Mouse (Mus musculus) hindbrain, embryonic 15.5 days (tissue): ENCODE results near the gene Nav1. TPM values are rescaled to one million over a fixed set of nuclear protein-coding genes. Genes with fewer than 3 reads are reported as not detected.

Source experiments
- ATAC-seq: fragments of 200-750 bp; cut with Nextera tagmentation; 2 replicates; pipeline ENCODE4 v1.8.0; 2017; ENCODE audit warnings: low read depth, moderate number of reproducible peaks, moderate TSS enrichment; ENCODE audit not compliant: low FRiP score
- H3K27ac ChIP-seq: fragments of 300-500 bp; sonication (generic); replicated peaks from 2 replicates; pipeline ENCODE4 v1.5.1; 2015; ENCODE audit warnings: mild to moderate bottlenecking, inconsistent platforms
- H3K27me3 ChIP-seq: fragments of 300-500 bp; sonication (generic); 2 replicates; pipeline ENCODE4 v1.6.1; 2015; ENCODE audit warnings: control low read depth, inconsistent platforms
- H3K36me3 ChIP-seq: fragments of 300-500 bp; sonication (generic); 2 replicates; pipeline ENCODE4 v1.6.1; 2015; ENCODE audit warnings: control low read depth, inconsistent platforms
- H3K4me1 ChIP-seq: fragments of 300-500 bp; sonication (generic); replicated peaks from 2 replicates; pipeline ENCODE4 v1.6.1; 2015; ENCODE audit warnings: control low read depth, inconsistent platforms
- H3K4me2 ChIP-seq: fragments of 300-500 bp; sonication (generic); 2 replicates; pipeline ENCODE4 v1.6.1; 2015; ENCODE audit warnings: moderate library complexity, mild to moderate bottlenecking, inconsistent platforms
- H3K4me3 ChIP-seq: fragments of 300-500 bp; sonication (generic); 2 replicates; pipeline ENCODE4 v1.5.1; 2015; ENCODE audit warnings: mild to moderate bottlenecking, inconsistent platforms
- H3K9ac ChIP-seq: fragments of 300-500 bp; sonication (generic); 2 replicates; pipeline ENCODE4 v1.6.1; 2015; ENCODE audit warnings: inconsistent platforms
- H3K9me3 ChIP-seq: fragments of 300-500 bp; sonication (generic); 2 replicates; pipeline ENCODE4 v1.6.1; 2016; ENCODE audit warnings: control low read depth, inconsistent platforms
- WGBS: fragments of 180-500 bp; shearing (Covaris S2); methylation state at CpG from one replicate; pipeline ENCODE4 v1.1.7; 2015; 5-methylcytosine and 5-hydroxymethylcytosine counted together
- polyA plus RNA-seq: library from polyadenylated mRNA; unstranded; fragments of >200 nt; fragmentation: Nextera tagmentation; extraction: Ambion mirVana; gene quantifications from 2 replicates; pipeline ENCODE4 v1.2.1, GENCODE M21; 2015

The Nav1 gene
- polyA plus RNA-seq, 1 experiment from 2014 or later: 51.3 TPM

- ATAC-seq: no peak
- H3K9me3 ChIP-seq: no peaks in the 10 kb centered on the region
- no peaks in the 10 kb centered on the region for H3K27me3 ChIP-seq
- H3K27ac ChIP-seq: no peak overlapping the region
- no peaks in the 10 kb centered on the region for H3K36me3 ChIP-seq
- WGBS: 87% methylated on average over 4 of the region's 4 CpGs
- peaks cover 46% of the 10 kb centered on the region for H3K4me1 ChIP-seq
- H3K9ac ChIP-seq: no peak overlapping the region
- H3K4me2 ChIP-seq: no peak overlapping the region
- H3K4me3 ChIP-seq: no peak overlapping the region
Measured at GRCm38 (mm10) chr1:135633478-135633877, 26.4 kb upstream of the Nav1 start.

GRCm38 (mm10) chr1:135632199-135632598 is 25.1 kb upstream of the Nav1 start:
- Histone ChIP-seq H3K27me3 (no peaks in the 10 kb centered on the region), H3K4me3 (no peak overlapping the region), H3K36me3 (no peaks in the 10 kb centered on the region), H3K9me3 (no peaks in the 10 kb centered on the region), H3K9ac (no peak overlapping the region), H3K4me1 (peaks cover 39% of the 10 kb centered on the region), H3K27ac (no peak overlapping the region), H3K4me2 (no peak overlapping the region)
- no peak for ATAC-seq
- WGBS: 61% methylated on average over 1 of the region's 1 CpGs

GRCm38 (mm10) chr1:135631515-135631914 is 24.4 kb upstream of the Nav1 start:
- Histone ChIP-seq H3K27me3 (no peaks in the 10 kb centered on the region), H3K4me3 (no peak overlapping the region), H3K4me2 (no peak overlapping the region), H3K9ac (no peak overlapping the region), H3K36me3 (no peaks in the 10 kb centered on the region), H3K9me3 (no peaks in the 10 kb centered on the region), H3K27ac (no peak overlapping the region), H3K4me1 (peaks cover 33% of the 10 kb centered on the region)
- WGBS: 66% methylated on average over 8 of the region's 8 CpGs
- ATAC-seq: no peak; the same call in 1 of the 2 replicates

- no peak for ATAC-seq
- H3K9ac ChIP-seq: no peak overlapping the region
- H3K4me1 ChIP-seq: peaks cover 18% of the 10 kb centered on the region
- no peak overlapping the region for H3K27ac ChIP-seq
- H3K9me3 ChIP-seq: no peaks in the 10 kb centered on the region
- H3K4me3 ChIP-seq: no peak overlapping the region
- no peaks in the 10 kb centered on the region for H3K27me3 ChIP-seq
- no peaks in the 10 kb centered on the region for H3K36me3 ChIP-seq
- no peak overlapping the region for H3K4me2 ChIP-seq
- WGBS: 80% methylated on average over 5 of the region's 5 CpGs
Measured at GRCm38 (mm10) chr1:135629846-135630245, 22.8 kb upstream of the Nav1 start.

DNA sequence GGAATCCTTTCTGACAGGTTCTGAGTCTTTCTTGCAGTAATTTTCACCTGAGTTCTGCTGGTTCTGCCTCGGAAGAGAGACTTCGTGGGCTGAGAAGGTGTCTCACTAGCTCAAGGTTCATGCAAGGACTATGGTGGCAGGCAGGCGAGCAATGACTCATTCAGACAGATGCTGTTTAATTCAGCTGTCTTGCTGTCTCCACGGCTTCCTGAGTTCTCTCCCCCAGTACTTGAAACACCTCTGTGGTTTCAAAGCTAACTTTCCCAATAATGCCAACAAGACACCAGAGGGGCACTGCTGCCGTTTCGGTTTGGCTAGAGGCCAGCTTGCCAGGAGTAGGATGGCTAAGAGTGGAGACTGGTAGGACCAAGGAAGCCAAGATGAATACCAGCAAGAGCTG is 19.1 kb upstream of the Nav1 start:
- Histone ChIP-seq H3K36me3 (no peaks in the 10 kb centered on the region), H3K27me3 (no peaks in the 10 kb centered on the region), H3K4me2 (no peak overlapping the region), H3K4me1 (peaks cover 11% of the 10 kb centered on the region; the same call in 1 of the 2 replicates), H3K9ac (no peak overlapping the region), H3K27ac (no peak overlapping the region), H3K4me3 (no peak overlapping the region), H3K9me3 (no peaks in the 10 kb centered on the region)
- no peak for ATAC-seq
- WGBS: 83% methylated on average over 6 of the region's 6 CpGs

- WGBS: 74% methylated on average over 3 of the region's 3 CpGs
- H3K9me3 ChIP-seq: no peaks in the 10 kb centered on the region
Measured at GRCm38 (mm10) chr1:135625741-135626140, 18.6 kb upstream of the Nav1 start.

GRCm38 (mm10) chr1:135624646-135625045 is 17.6 kb upstream of the Nav1 start:
- WGBS: 64% methylated on average over 5 of the region's 5 CpGs
- Histone ChIP-seq H3K27me3 (no peaks in the 10 kb centered on the region), H3K4me2 (no peak overlapping the region), H3K9me3 (no peaks in the 10 kb centered on the region), H3K36me3 (no peaks in the 10 kb centered on the region), H3K27ac (no peak overlapping the region), H3K4me3 (no peak overlapping the region), H3K9ac (no peak overlapping the region), H3K4me1 (peaks cover 11% of the 10 kb centered on the region; the same call in 1 of the 2 replicates)
- ATAC-seq: no peak

More at GRCm38 (mm10) chr1:135625741-135626140, 18.6 kb upstream of the Nav1 start:
- H3K4me3 ChIP-seq: no peak overlapping the region
- no peak overlapping the region for H3K27ac ChIP-seq
- H3K27me3 ChIP-seq: no peaks in the 10 kb centered on the region
- ATAC-seq: no peak
- peaks cover 9% of the 10 kb centered on the region; the same call in 1 of the 2 replicates for H3K4me1 ChIP-seq
- H3K4me2 ChIP-seq: no peak overlapping the region
- H3K36me3 ChIP-seq: no peaks in the 10 kb centered on the region
- H3K9ac ChIP-seq: no peak overlapping the region

- Histone ChIP-seq H3K36me3 (no peaks in the 10 kb centered on the region), H3K27ac (no peak overlapping the region), H3K27me3 (no peaks in the 10 kb centered on the region), H3K4me3 (no peak overlapping the region), H3K9me3 (no peaks in the 10 kb centered on the region), H3K9ac (no peak overlapping the region), H3K4me1 (peaks cover 17% of the 10 kb centered on the region; the same call in 1 of the 2 replicates), H3K4me2 (no peak overlapping the region)
- 87% methylated on average over 5 of the region's 5 CpGs for WGBS
- no peak for ATAC-seq
Measured at GRCm38 (mm10) chr1:135623136-135623535, 16.0 kb upstream of the Nav1 start.

GRCm38 (mm10) chr1:135621307-135621706 is 14.2 kb upstream of the Nav1 start:
- H3K4me2 ChIP-seq: no peak overlapping the region
- no peak overlapping the region for H3K27ac ChIP-seq
- H3K4me3 ChIP-seq: no peak overlapping the region
- H3K36me3 ChIP-seq: no peaks in the 10 kb centered on the region
- WGBS: 39% methylated on average over 3 of the region's 3 CpGs
- H3K27me3 ChIP-seq: no peaks in the 10 kb centered on the region
- H3K4me1 ChIP-seq: peaks cover 23% of the 10 kb centered on the region
- no peak for ATAC-seq
- H3K9me3 ChIP-seq: no peaks in the 10 kb centered on the region
- no peak overlapping the region for H3K9ac ChIP-seq

GRCm38 (mm10) chr1:135619932-135620391 is 12.9 kb upstream of the Nav1 start:
- H3K4me3 ChIP-seq: no peak overlapping the region
- H3K9me3 ChIP-seq: no peaks in the 10 kb centered on the region
- peaks cover 31% of the 10 kb centered on the region for H3K4me1 ChIP-seq
- no peak overlapping the region for H3K4me2 ChIP-seq
- H3K27ac ChIP-seq: no peak overlapping the region
- H3K27me3 ChIP-seq: no peaks in the 10 kb centered on the region
- WGBS: 14% methylated on average over 7 of the region's 7 CpGs
- H3K36me3 ChIP-seq: no peaks in the 10 kb centered on the region
- H3K9ac ChIP-seq: no peak overlapping the region
- ATAC-seq: no peak

GRCm38 (mm10) chr1:135619130-135619529 is 12.0 kb upstream of the Nav1 start:
- Histone ChIP-seq H3K27ac (0 out of 2 replicates have a peak overlapping the region, but pooled peaks have one; percentile 28), H3K9ac (no peak overlapping the region)
- ATAC-seq: peak; percentile 46; the same call in 1 of the 2 replicates

GRCm38 (mm10) chr1:135617344-135617743 is 10.2 kb upstream of the Nav1 start:
- no peak overlapping the region for H3K4me3 ChIP-seq
- no peak overlapping the region for H3K9ac ChIP-seq
- H3K4me2 ChIP-seq: no peak overlapping the region
- H3K9me3 ChIP-seq: no peaks in the 10 kb centered on the region
- ATAC-seq: no peak
- H3K36me3 ChIP-seq: no peaks in the 10 kb centered on the region
- 96% methylated on average over 3 of the region's 3 CpGs for WGBS
- H3K27ac ChIP-seq: no peak overlapping the region
- peaks cover 26% of the 10 kb centered on the region for H3K4me1 ChIP-seq
- no peaks in the 10 kb centered on the region for H3K27me3 ChIP-seq

More at GRCm38 (mm10) chr1:135619130-135619529, 12.0 kb upstream of the Nav1 start:
- Histone ChIP-seq H3K4me2 (no peak overlapping the region), H3K9me3 (no peaks in the 10 kb centered on the region), H3K4me1 (peaks cover 26% of the 10 kb centered on the region), H3K27me3 (no peaks in the 10 kb centered on the region), H3K4me3 (no peak overlapping the region), H3K36me3 (no peaks in the 10 kb centered on the region)
- WGBS: 46% methylated on average over 7 of the region's 7 CpGs
